Mouse (Mus musculus): ENCODE data around the gene Frs2. TPM values are rescaled to one million over a fixed set of nuclear protein-coding genes. Genes with fewer than 3 reads are reported as not detected.
A peak's percentile ranks its signal among the peaks of the same experiment; 100 is the strongest.

The Frs2 gene
- total and polyA plus RNA-seq, 2 experiments from 2014 or later = 17.2 to 28.7 TPM

DNA sequence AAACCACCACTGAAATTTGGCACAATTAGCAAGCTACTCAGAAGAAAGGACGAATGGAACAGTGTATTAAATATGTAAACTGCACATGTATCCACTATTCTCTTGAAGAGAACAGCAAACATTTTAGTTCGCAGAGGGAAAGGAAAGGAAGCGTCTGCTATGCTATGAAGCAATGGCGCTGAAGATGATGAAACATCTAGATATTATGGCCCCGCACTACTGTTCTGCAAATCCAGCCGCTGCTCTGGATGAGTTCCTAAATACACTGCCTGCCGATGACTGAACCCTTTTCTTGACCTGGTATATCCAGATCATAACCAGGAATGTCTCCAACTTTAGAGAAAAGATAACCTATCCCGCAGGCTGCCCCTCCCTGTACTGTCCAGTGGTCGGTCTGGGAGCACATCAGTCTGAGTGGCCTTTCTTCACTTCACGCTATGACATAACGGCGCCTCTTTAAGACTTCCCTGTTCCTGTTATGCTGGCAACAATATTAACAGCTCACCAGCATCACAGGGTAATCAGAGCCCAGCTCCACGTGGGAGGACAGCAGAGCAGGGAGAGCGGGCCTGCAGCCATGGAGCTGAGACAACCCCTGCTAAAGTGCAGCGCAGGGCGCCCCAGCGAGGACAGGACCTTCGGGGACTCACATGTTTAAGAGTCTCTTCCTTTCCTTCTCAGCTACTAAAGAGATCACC lies 76.0 kb downstream of the Frs2 start:
- Histone ChIP-seq H3K27ac (ENCODE audit: low read depth, low read length) (no peak overlapping the region), H3K4me3 (ENCODE audit: low read depth, low read length) (no peak overlapping the region), H3K9me3 (ENCODE audit: low read length) (no peaks in the 10 kb centered on the region), H3K9ac (no peak overlapping the region), H3K27me3 (ENCODE audit: insufficient read depth, low read length) (no peaks in the 10 kb centered on the region), H3K4me2 (ENCODE audit: low read depth) (no peak overlapping the region), H3K36me3 (ENCODE audit: insufficient read depth) (peaks cover 44% of the 10 kb centered on the region), H3K4me1 (ENCODE audit: insufficient read depth) (no peaks in the 10 kb centered on the region)
- no peak for TF ChIP-seq CTCF (IDR thresholded peaks at IDR 0.05; ENCODE audit: low read depth)
- WGBS = 92% methylated on average over 18 of the region's 18 CpGs
- DNase-seq (no peak), ATAC-seq (no peak)

DNA sequence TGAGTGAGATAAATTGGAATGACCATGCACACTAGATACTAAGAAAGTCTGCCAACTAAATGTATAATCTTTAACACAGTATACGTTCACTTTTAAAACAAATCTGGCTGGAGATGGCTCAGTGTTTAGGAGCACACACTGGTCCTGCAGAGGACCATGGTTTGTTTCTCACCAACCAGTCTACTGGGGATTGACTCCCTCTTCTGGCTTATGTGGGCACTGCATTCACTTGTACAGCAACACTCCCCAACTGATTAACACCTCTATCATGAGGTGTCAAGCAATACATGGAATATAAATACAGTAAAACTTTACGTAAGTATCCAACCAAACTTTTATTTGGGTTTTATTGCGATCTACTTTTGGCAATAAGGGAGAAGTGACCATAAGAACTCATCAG lies 79.2 kb downstream of the Frs2 start:
- WGBS = 88% methylated on average over 3 of the region's 3 CpGs

DNA sequence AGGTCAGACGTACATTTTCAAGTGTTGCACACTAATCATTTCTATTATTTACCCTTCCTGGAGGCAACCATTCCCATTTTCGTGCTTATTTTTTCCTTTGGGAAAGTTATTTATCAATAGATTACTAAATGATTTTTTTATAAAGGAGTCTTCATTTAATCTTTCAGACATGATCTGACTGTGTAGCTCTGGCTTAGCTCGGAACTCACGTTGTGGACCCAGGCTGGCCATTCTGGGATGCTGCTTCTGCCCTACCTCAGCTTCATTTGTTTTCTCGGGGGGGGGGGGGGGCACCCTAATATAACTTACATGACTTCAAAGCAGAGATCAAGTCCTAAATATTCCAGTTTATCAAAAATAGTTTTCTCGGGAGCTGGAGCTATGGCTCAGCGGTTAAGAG lies 84.3 kb downstream of the Frs2 start:
- WGBS = 8% methylated on average over 7 of the region's 7 CpGs
- Histone ChIP-seq H3K27ac (ENCODE audit: low read depth, low read length) (peak overlapping the region; percentile 87), H3K4me1 (ENCODE audit: insufficient read depth) (peaks cover 5% of the 10 kb centered on the region; the same call in 1 of the 2 replicates), H3K4me3 (ENCODE audit: low read depth, low read length) (peak overlapping the region; percentile 87), H3K4me2 (ENCODE audit: low read depth) (peak overlapping the region; percentile 48), H3K9me3 (ENCODE audit: low read length) (no peaks in the 10 kb centered on the region), H3K9ac (peak overlapping the region; percentile 43; the same call in 1 of the 2 replicates), H3K27me3 (ENCODE audit: insufficient read depth, low read length) (no peaks in the 10 kb centered on the region), H3K36me3 (ENCODE audit: insufficient read depth) (peaks cover 29% of the 10 kb centered on the region)
- ATAC-seq (peak; percentile 37), DNase-seq (no peak)
- TF ChIP-seq CTCF (IDR thresholded peaks at IDR 0.05; ENCODE audit: low read depth) = no peak

More for the DNA sequence above, 79.2 kb downstream of the Frs2 start:
- Histone ChIP-seq H3K27ac (ENCODE audit: low read depth, low read length) (no peak overlapping the region), H3K27me3 (ENCODE audit: insufficient read depth, low read length) (no peaks in the 10 kb centered on the region), H3K9me3 (ENCODE audit: low read length) (no peaks in the 10 kb centered on the region), H3K4me3 (ENCODE audit: low read depth, low read length) (no peak overlapping the region), H3K9ac (no peak overlapping the region), H3K4me2 (ENCODE audit: low read depth) (no peak overlapping the region), H3K36me3 (ENCODE audit: insufficient read depth) (peaks cover 23% of the 10 kb centered on the region), H3K4me1 (ENCODE audit: insufficient read depth) (no peaks in the 10 kb centered on the region)
- ATAC-seq (peak; percentile 17; the same call in 1 of the 2 replicates), DNase-seq (no peak)
- TF ChIP-seq CTCF (IDR thresholded peaks at IDR 0.05; ENCODE audit: low read depth) = peak; percentile 36; the same call in 1 of the 2 replicates

DNA sequence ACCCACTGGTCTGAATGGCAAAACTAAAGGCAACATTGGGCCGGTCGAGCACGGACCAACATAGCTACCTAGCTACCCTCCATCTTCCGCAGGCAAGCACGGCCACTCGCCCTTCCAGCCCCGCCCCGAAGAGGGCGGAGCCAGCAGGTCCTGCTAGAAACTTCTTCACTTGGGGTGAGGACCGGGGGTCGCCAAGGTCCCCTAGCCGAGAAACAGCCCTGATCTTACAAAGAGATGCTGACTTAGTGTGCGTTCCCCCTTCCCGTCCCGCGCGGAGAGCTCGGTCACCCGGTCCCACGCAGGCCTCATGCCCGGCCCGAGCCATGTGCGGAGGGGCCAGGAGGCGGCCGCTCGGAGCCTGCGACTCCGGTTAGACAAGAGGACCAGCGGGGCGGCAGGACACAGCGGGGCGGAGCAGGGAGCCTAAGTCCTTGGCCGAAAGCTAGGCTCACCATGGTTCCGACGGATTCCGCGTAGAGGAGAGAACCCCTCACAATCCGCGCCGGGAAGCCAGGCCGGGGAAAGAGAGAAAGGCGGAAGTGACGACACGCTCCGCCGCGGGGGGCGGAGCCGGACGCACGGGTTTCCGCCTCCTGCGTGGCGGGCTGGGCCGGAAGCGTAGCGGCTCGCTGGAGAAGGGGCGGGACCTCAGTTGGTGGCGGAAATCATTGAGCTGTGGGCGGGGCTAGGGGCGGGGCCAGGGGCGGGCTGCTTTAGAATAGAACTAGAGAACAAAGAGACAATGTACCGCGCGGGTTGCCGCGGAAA lies 84.9 kb downstream of the Frs2 start, which contains the start of gene Cct2:
TSS of gene Cct2 (minus strand) at position 561 of the 768 bp plus-strand sequence.
- peaks cover 35% of the 10 kb centered on the region for H3K36me3 ChIP-seq (ENCODE audit: insufficient read depth)
- ATAC-seq = peak; percentile 96

DNA sequence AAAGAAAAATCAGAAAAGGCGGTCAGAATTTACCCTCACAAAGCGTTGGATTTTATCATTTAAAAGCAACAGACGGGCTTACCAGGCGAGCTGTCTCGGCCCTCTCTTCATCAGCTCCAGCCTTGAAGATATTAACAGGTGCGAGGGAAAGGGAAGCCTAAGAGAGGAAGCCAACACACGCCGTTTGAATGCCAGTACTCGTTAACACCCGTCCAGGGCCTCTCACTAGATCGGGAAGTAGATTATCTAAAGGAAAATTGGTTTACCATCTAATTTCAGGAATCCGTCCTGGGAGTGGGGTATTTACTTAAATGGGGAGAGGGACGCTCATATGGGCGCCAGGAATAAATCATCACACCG lies 85.5 kb downstream of the Frs2 start:
- no peaks in the 10 kb centered on the region for H3K27me3 ChIP-seq (ENCODE audit: insufficient read depth, low read length)
- ATAC-seq (no peak), DNase-seq (no peak)
- peaks cover 39% of the 10 kb centered on the region for H3K36me3 ChIP-seq (ENCODE audit: insufficient read depth)
- TF ChIP-seq CTCF (IDR thresholded peaks at IDR 0.05; ENCODE audit: low read depth) = no peak
- H3K4me2 ChIP-seq (ENCODE audit: low read depth) = peak overlapping the region; percentile 75
- peak overlapping the region; percentile 87 for H3K4me3 ChIP-seq (ENCODE audit: low read depth, low read length)
- WGBS = 3% methylated on average over 15 of the region's 15 CpGs
- H3K9me3 ChIP-seq (ENCODE audit: low read length) = no peaks in the 10 kb centered on the region
- H3K27ac ChIP-seq (ENCODE audit: low read depth, low read length) = peak overlapping the region; percentile 86; the same call in 1 of the 2 replicates
- peak overlapping the region; percentile 74 for H3K9ac ChIP-seq
- H3K4me1 ChIP-seq (ENCODE audit: insufficient read depth) = peaks cover 5% of the 10 kb centered on the region; the same call in 1 of the 2 replicates

More for the DNA sequence above, 84.9 kb downstream of the Frs2 start, which contains the start of gene Cct2:
- DNase-seq = peak; percentile 99
- H3K9me3 ChIP-seq (ENCODE audit: low read length) = no peaks in the 10 kb centered on the region
- H3K4me2 ChIP-seq (ENCODE audit: low read depth) = peak within 1 kb of the TSS; percentile 75
- H3K9ac ChIP-seq = peak within 1 kb of the TSS; percentile 74
- H3K27ac ChIP-seq (ENCODE audit: low read depth, low read length) = peak within 1 kb of the TSS; percentile 87
- peak within 1 kb of the TSS; percentile 87 for H3K4me3 ChIP-seq (ENCODE audit: low read depth, low read length)
- H3K4me1 ChIP-seq (ENCODE audit: insufficient read depth) = peaks cover 5% of the 10 kb centered on the region; the same call in 1 of the 2 replicates
- WGBS = under 1% methylated on average over 68 of the region's 68 CpGs
- TF ChIP-seq CTCF (IDR thresholded peaks at IDR 0.05; ENCODE audit: low read depth) = 0 out of 2 replicates have a peak, but pooled peaks have one; percentile 10
- no peaks in the 10 kb centered on the region for H3K27me3 ChIP-seq (ENCODE audit: insufficient read depth, low read length)

DNA sequence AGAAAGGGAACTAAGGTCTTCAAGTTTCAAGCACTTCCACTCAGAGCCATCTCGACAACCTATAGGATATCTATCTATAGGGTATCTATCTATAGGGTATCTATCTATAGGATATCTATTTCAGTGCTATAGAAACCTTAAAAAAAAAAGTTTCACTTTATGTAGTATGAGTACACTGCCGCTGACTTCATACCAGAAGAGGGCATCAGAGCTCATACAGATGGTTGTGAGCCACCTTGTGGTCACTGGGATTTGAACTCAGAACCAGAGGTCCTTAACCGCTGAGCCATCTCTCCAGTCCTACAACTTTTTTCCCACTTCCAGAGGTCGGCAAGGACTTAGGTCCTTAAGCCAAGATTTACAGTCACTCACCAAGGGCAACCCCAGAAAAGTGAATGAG lies 92.7 kb downstream of the Frs2 start:
- H3K4me3 ChIP-seq (ENCODE audit: low read depth, low read length) = no peak overlapping the region
- H3K9me3 ChIP-seq (ENCODE audit: low read length) = no peaks in the 10 kb centered on the region
- no peak for DNase-seq
- TF ChIP-seq CTCF (IDR thresholded peaks at IDR 0.05; ENCODE audit: low read depth) = peak; percentile 41; the same call in 1 of the 2 replicates
- 90% methylated on average over 4 of the region's 4 CpGs for WGBS
- no peak overlapping the region for H3K9ac ChIP-seq
- no peak overlapping the region for H3K4me2 ChIP-seq (ENCODE audit: low read depth)
- no peaks in the 10 kb centered on the region for H3K4me1 ChIP-seq (ENCODE audit: insufficient read depth)
- H3K27ac ChIP-seq (ENCODE audit: low read depth, low read length) = no peak overlapping the region
- H3K36me3 ChIP-seq (ENCODE audit: insufficient read depth) = peaks cover 96% of the 10 kb centered on the region
- ATAC-seq = no peak
- no peaks in the 10 kb centered on the region for H3K27me3 ChIP-seq (ENCODE audit: insufficient read depth, low read length)
